Mouse (Mus musculus) myocyte (in vitro differentiated cells): ENCODE measurements around the gene Mfsd6l.

Source experiments
- CEBPB ChIP-seq: IDR thresholded peaks from 2 replicates; pipeline ENCODE4 v1.6.1; 2011; ENCODE audit warnings: mild to moderate bottlenecking, moderate library complexity; ENCODE audit not compliant: poor library complexity, insufficient read depth, severe bottlenecking
- E2F4 ChIP-seq: IDR thresholded peaks from one replicate; pipeline ENCODE4 v1.6.1; 2011; ENCODE audit warnings: mild to moderate bottlenecking, control low read depth, moderate library complexity; ENCODE audit not compliant: insufficient read depth
- MAX ChIP-seq: IDR thresholded peaks from one replicate; pipeline ENCODE4 v1.6.1; 2011; ENCODE audit warnings: low read depth, mild to moderate bottlenecking, control low read depth
- MYOD1 ChIP-seq, 3 experiments: IDR thresholded peaks; one replicate each; pipeline ENCODE4 v1.6.1; 2011; ENCODE audit warnings: control low read depth in 2 of 3, low read depth in 2 of 3, mild to moderate bottlenecking in 2 of 3, moderate library complexity in 1 of 3; ENCODE audit not compliant: insufficient read length in 2 of 3, control insufficient read depth in 1 of 3
- MYOG ChIP-seq, 3 experiments: IDR thresholded peaks; one replicate each; pipeline ENCODE4 v1.6.1; 2011; ENCODE audit warnings: control low read depth in 2 of 3, low read depth in 2 of 3, mild to moderate bottlenecking in 2 of 3; ENCODE audit not compliant: insufficient read length in 2 of 3, control insufficient read depth in 1 of 3, insufficient read depth in 1 of 3
- POLR2A ChIP-seq: IDR thresholded peaks from one replicate; pipeline ENCODE4 v1.6.1; 2011; ENCODE audit warnings: low read depth, mild to moderate bottlenecking, control low read depth, moderate library complexity; ENCODE audit not compliant: insufficient read length
- POLR2AphosphoS2 ChIP-seq: IDR thresholded peaks from one replicate; pipeline ENCODE4 v1.6.1; 2011; ENCODE audit warnings: low read depth, control low read depth; ENCODE audit not compliant: insufficient read length
- TCF12 ChIP-seq: IDR thresholded peaks from one replicate; pipeline ENCODE4 v1.6.1; 2011; ENCODE audit warnings: mild to moderate bottlenecking, control low read depth; ENCODE audit not compliant: poor library complexity, insufficient read depth, severe bottlenecking
- TCF3 ChIP-seq: IDR thresholded peaks from one replicate; pipeline ENCODE4 v1.6.1; 2011; ENCODE audit warnings: low read depth, control low read depth; ENCODE audit not compliant: insufficient read length
- USF1 ChIP-seq: IDR thresholded peaks from one replicate; pipeline ENCODE4 v1.6.1; 2011; ENCODE audit warnings: low read depth, mild to moderate bottlenecking, control low read depth, moderate library complexity

DNA sequence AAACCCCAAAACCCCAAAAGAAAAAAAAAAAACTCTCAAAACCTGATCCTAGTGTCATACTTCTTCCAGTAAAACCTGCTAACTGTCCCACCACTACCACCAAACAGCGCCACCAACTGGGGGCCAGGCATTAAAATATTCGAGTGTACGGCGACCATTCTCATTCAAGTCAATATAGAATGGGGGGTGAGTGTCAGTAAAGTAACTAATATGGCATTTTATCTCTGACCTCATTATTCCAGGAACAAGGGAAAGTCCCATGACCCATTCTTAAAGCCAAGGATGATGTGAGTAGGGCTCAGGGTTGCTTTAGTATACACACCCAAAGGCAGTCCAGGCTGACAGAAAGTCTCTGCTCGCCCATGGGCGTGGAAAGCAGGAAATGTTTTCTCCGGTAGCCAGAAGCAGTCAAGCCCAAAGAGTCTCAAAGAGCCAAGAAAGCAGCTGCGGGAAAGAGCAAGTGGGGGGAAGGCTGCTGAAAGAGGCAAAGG, 2.0 kb upstream of the Mfsd6l start:
- TF ChIP-seq TCF3 (no peak), MYOG (IDR thresholded peaks at IDR 0.05; ENCODE audit: control insufficient read depth in 1 of 3, insufficient read depth in 1 of 3, insufficient read length in 2 of 3, low read depth in 2 of 3) (no peak), POLR2A (no peak), USF1 (no peak), TCF12 (no peak), MYOD1 (IDR thresholded peaks at IDR 0.05; ENCODE audit: control insufficient read depth in 1 of 3, insufficient read length in 2 of 3, low read depth in 2 of 3) (no peak), E2F4 (no peak), POLR2AphosphoS2 (no peak), MAX (no peak), CEBPB (no peak)
